Mouse (Mus musculus) lung, embryonic 16.5 days (tissue): ENCODE results near the gene Hdgfl1. TPM values are rescaled to one million over a fixed set of nuclear protein-coding genes. Genes with fewer than 3 reads are reported as not detected.

ENCODE experiments used
- ATAC-seq: fragments of 200-750 bp; cut with Nextera tagmentation; 2 replicates; pipeline ENCODE4 v1.8.0; 2017; ENCODE audit warnings: low read depth, mild to moderate bottlenecking, moderate library complexity
- H3K27ac ChIP-seq: fragments of 300-500 bp; sonication (generic); 2 replicates; pipeline ENCODE4 v1.5.1; 2014; ENCODE audit warnings: mild to moderate bottlenecking, control low read depth, low read length
- H3K27me3 ChIP-seq: fragments of 300-500 bp; sonication (generic); 2 replicates; pipeline ENCODE4 v1.6.1; 2014; ENCODE audit warnings: low read depth, low read length, mixed read lengths; ENCODE audit not compliant: control insufficient read depth, insufficient read depth
- H3K36me3 ChIP-seq: fragments of 300-500 bp; sonication (generic); 2 replicates; pipeline ENCODE4 v1.6.1; 2014; ENCODE audit warnings: low read length; ENCODE audit not compliant: control insufficient read depth, insufficient read depth
- H3K4me1 ChIP-seq: fragments of 300-500 bp; sonication (generic); replicated peaks from 2 replicates; pipeline ENCODE4 v1.6.1; 2014; ENCODE audit warnings: low read length, mixed read lengths; ENCODE audit not compliant: control insufficient read depth, insufficient read depth
- H3K4me2 ChIP-seq: fragments of 300-500 bp; sonication (generic); 2 replicates; pipeline ENCODE4 v1.6.1; 2014; ENCODE audit warnings: low read depth, low read length, control low read depth
- H3K4me3 ChIP-seq: fragments of 300-500 bp; sonication (generic); 2 replicates; pipeline ENCODE4 v1.5.1; 2014; ENCODE audit warnings: mild to moderate bottlenecking, low read length, control low read depth
- H3K9ac ChIP-seq: fragments of 300-500 bp; sonication (generic); 2 replicates; pipeline ENCODE4 v1.6.1; 2014; ENCODE audit warnings: low read length, control low read depth
- H3K9me3 ChIP-seq: fragments of 300-500 bp; sonication (generic); 2 replicates; pipeline ENCODE4 v1.6.1; 2016; ENCODE audit warnings: low read length; ENCODE audit not compliant: control insufficient read depth
- WGBS: fragments of 180-500 bp; shearing (Covaris S2); extraction: QIAGEN DNeasy Blood & Tissue Kit; methylation state at CpG from one replicate; pipeline ENCODE4 v1.1.7; 2014; 5-methylcytosine and 5-hydroxymethylcytosine counted together
- polyA plus RNA-seq: library from polyadenylated mRNA; unstranded; fragments of >200 nt; fragmentation: Nextera tagmentation; extraction: Ambion mirVana; gene quantifications from 2 replicates; pipeline ENCODE4 v1.2.1, GENCODE M21; 2015

The Hdgfl1 gene
- polyA plus RNA-seq = not detected in 2 replicates

- WGBS = 95% methylated on average over 16 of the region's 16 CpGs
- H3K4me1 ChIP-seq = no peaks in the 10 kb centered on the region
- no peak within 1 kb of the TSS for H3K4me2 ChIP-seq
- no peak for ATAC-seq
- H3K4me3 ChIP-seq = no peak within 1 kb of the TSS
- H3K27me3 ChIP-seq = no peaks in the 10 kb centered on the region
- H3K27ac ChIP-seq = no peak within 1 kb of the TSS
- no peak within 1 kb of the TSS for H3K9ac ChIP-seq
- H3K9me3 ChIP-seq = no peaks in the 10 kb centered on the region
- no peaks in the 10 kb centered on the region for H3K36me3 ChIP-seq
These were observed at the start of gene Hdgfl1 for GRCm38 (mm10) chr13:26769955-26770354. Gene Hdgfl1, minus strand, starts transcription at chr13:26770165.

- Histone ChIP-seq H3K9ac (no peak overlapping the region), H3K9me3 (no peaks in the 10 kb centered on the region), H3K4me3 (no peak overlapping the region), H3K4me2 (no peak overlapping the region), H3K4me1 (no peaks in the 10 kb centered on the region), H3K27me3 (no peaks in the 10 kb centered on the region), H3K27ac (no peak overlapping the region), H3K36me3 (no peaks in the 10 kb centered on the region)
- peak; percentile 15; the same call in 1 of the 2 replicates for ATAC-seq
- 56% methylated on average over 3 of the region's 3 CpGs for WGBS
These were observed 25.5 kb upstream of the Hdgfl1 start for GRCm38 (mm10) chr13:26795460-26795859.

GRCm38 (mm10) chr13:26769424-26769823, 541 bp downstream of the Hdgfl1 start:
- no peaks in the 10 kb centered on the region for H3K27me3 ChIP-seq
- no peaks in the 10 kb centered on the region for H3K9me3 ChIP-seq
- H3K4me2 ChIP-seq = no peak overlapping the region
- H3K4me1 ChIP-seq = no peaks in the 10 kb centered on the region
- no peak for ATAC-seq
- no peak overlapping the region for H3K9ac ChIP-seq
- WGBS = 99% methylated on average over 15 of the region's 15 CpGs
- H3K4me3 ChIP-seq = no peak overlapping the region
- no peaks in the 10 kb centered on the region for H3K36me3 ChIP-seq
- H3K27ac ChIP-seq = no peak overlapping the region

- no peak overlapping the region for H3K9ac ChIP-seq
- no peaks in the 10 kb centered on the region for H3K36me3 ChIP-seq
- no peak overlapping the region for H3K4me2 ChIP-seq
- no peaks in the 10 kb centered on the region for H3K9me3 ChIP-seq
- no peaks in the 10 kb centered on the region for H3K4me1 ChIP-seq
- H3K27me3 ChIP-seq = no peaks in the 10 kb centered on the region
- WGBS = 71% methylated on average over 12 of the region's 12 CpGs
- ATAC-seq = no peak
- no peak overlapping the region for H3K4me3 ChIP-seq
- no peak overlapping the region for H3K27ac ChIP-seq
These were observed 7.8 kb downstream of the Hdgfl1 start for GRCm38 (mm10) chr13:26761966-26762803.

- H3K36me3 ChIP-seq = no peaks in the 10 kb centered on the region
- no peak overlapping the region for H3K9ac ChIP-seq
- no peaks in the 10 kb centered on the region for H3K27me3 ChIP-seq
- no peak for ATAC-seq
- no peak overlapping the region for H3K4me2 ChIP-seq
- H3K9me3 ChIP-seq = no peaks in the 10 kb centered on the region
- no peak overlapping the region for H3K4me3 ChIP-seq
- H3K27ac ChIP-seq = no peak overlapping the region
- no peaks in the 10 kb centered on the region for H3K4me1 ChIP-seq
These were observed 17.1 kb downstream of the Hdgfl1 start for GRCm38 (mm10) chr13:26752863-26753262.

- 95% methylated on average over 1 of the region's 1 CpGs for WGBS
These were observed 17.6 kb downstream of the Hdgfl1 start for GRCm38 (mm10) chr13:26752414-26752813.

GRCm38 (mm10) chr13:26745760-26746457, 24.1 kb downstream of the Hdgfl1 start:
- Histone ChIP-seq H3K9ac (no peak overlapping the region), H3K4me3 (no peak overlapping the region), H3K27me3 (no peaks in the 10 kb centered on the region), H3K9me3 (no peaks in the 10 kb centered on the region), H3K4me2 (no peak overlapping the region), H3K36me3 (no peaks in the 10 kb centered on the region), H3K4me1 (no peaks in the 10 kb centered on the region), H3K27ac (no peak overlapping the region)
- WGBS = 91% methylated on average over 2 of the region's 2 CpGs
- no peak for ATAC-seq

More at GRCm38 (mm10) chr13:26752414-26752813, 17.6 kb downstream of the Hdgfl1 start:
- Histone ChIP-seq H3K27ac (no peak overlapping the region), H3K9ac (no peak overlapping the region), H3K4me3 (no peak overlapping the region), H3K9me3 (no peaks in the 10 kb centered on the region), H3K27me3 (no peaks in the 10 kb centered on the region), H3K4me1 (no peaks in the 10 kb centered on the region), H3K36me3 (no peaks in the 10 kb centered on the region), H3K4me2 (no peak overlapping the region)
- no peak for ATAC-seq

- H3K4me3 ChIP-seq = no peak overlapping the region
- H3K9me3 ChIP-seq = no peaks in the 10 kb centered on the region
- no peaks in the 10 kb centered on the region for H3K4me1 ChIP-seq
- no peaks in the 10 kb centered on the region for H3K27me3 ChIP-seq
- no peak overlapping the region for H3K4me2 ChIP-seq
- H3K36me3 ChIP-seq = no peaks in the 10 kb centered on the region
- no peak overlapping the region for H3K27ac ChIP-seq
- H3K9ac ChIP-seq = no peak overlapping the region
- no peak for ATAC-seq
- WGBS = 78% methylated on average over 5 of the region's 5 CpGs
These were observed 24.8 kb downstream of the Hdgfl1 start for GRCm38 (mm10) chr13:26745059-26745759.

- H3K36me3 ChIP-seq = no peaks in the 10 kb centered on the region
- H3K9ac ChIP-seq = no peak overlapping the region
- no peak overlapping the region for H3K27ac ChIP-seq
- H3K9me3 ChIP-seq = no peaks in the 10 kb centered on the region
- H3K4me2 ChIP-seq = no peak overlapping the region
- WGBS = 47% methylated on average over 1 of the region's 1 CpGs
- no peaks in the 10 kb centered on the region for H3K4me1 ChIP-seq
- no peaks in the 10 kb centered on the region for H3K27me3 ChIP-seq
- H3K4me3 ChIP-seq = no peak overlapping the region
- no peak for ATAC-seq
These were observed 25.9 kb downstream of the Hdgfl1 start for GRCm38 (mm10) chr13:26744068-26744467.
